Mouse (Mus musculus): ENCODE measurements at regions not wholly inside any gene's neighbourhood (a gene's known extent, or its start where the extent isn't known, plus 50 kb on each side); places are given as distances from the start of the nearest gene placed in this dataset.

- TF ChIP-seq CTCF (IDR thresholded peaks at IDR 0.05; ENCODE audit: borderline replicate concordance, control insufficient read depth, extremely low read depth, insufficient read depth, low read length, poor library complexity) (no peak), POLR2A (IDR thresholded peaks at IDR 0.05; ENCODE audit: control insufficient read depth, extremely low read depth, insufficient read depth, low read length, poor library complexity) (no peak)
These were observed 527.4 kb upstream of the A1bg start for GRCm38 (mm10) chr15:61450217-61450616.
